Mouse (Mus musculus) intestine, postnatal 0 days (tissue): Measurements from ENCODE around the gene Cxcl17. TPM values are rescaled to one million over a fixed set of nuclear protein-coding genes. Genes with fewer than 3 reads are reported as not detected.
A peak's percentile ranks its signal among the peaks of the same experiment; 100 is the strongest.

Experiments
- ATAC-seq: fragments of 200-750 bp; cut with Nextera tagmentation; 2 replicates; pipeline ENCODE4 v1.8.0; 2017; ENCODE audit warnings: mild to moderate bottlenecking, moderate TSS enrichment, moderate library complexity
- H3K27ac ChIP-seq: fragments of 300-500 bp; sonication (generic); 2 replicates; pipeline ENCODE4 v1.5.1; 2014; ENCODE audit warnings: mild to moderate bottlenecking, low read depth, low read length, moderate library complexity
- H3K27me3 ChIP-seq: fragments of 300-500 bp; sonication (generic); replicated peaks from 2 replicates; pipeline ENCODE4 v1.6.1; 2014; ENCODE audit warnings: low read length, mixed read lengths; ENCODE audit not compliant: control insufficient read depth, insufficient read depth
- H3K36me3 ChIP-seq: fragments of 300-500 bp; sonication (generic); 2 replicates; pipeline ENCODE4 v1.6.1; 2014; ENCODE audit warnings: mild to moderate bottlenecking, moderate library complexity; ENCODE audit not compliant: control insufficient read depth, insufficient read depth
- H3K4me1 ChIP-seq: fragments of 300-500 bp; sonication (generic); replicated peaks from 2 replicates; pipeline ENCODE4 v1.6.1; 2014; ENCODE audit warnings: antibody characterized with exemption, low read length, mixed read lengths; ENCODE audit not compliant: control insufficient read depth, insufficient read depth
- H3K4me2 ChIP-seq: fragments of 300-500 bp; sonication (generic); replicated peaks from 2 replicates; pipeline ENCODE4 v1.6.1; 2014; ENCODE audit warnings: low read depth, mild to moderate bottlenecking, moderate library complexity
- H3K4me3 ChIP-seq: fragments of 300-500 bp; sonication (generic); 2 replicates; pipeline ENCODE4 v1.5.1; 2014; ENCODE audit warnings: low read depth, low read length
- H3K9ac ChIP-seq: fragments of 300-500 bp; sonication (generic); 2 replicates; pipeline ENCODE4 v1.6.1; 2014; ENCODE audit warnings: mild to moderate bottlenecking, low read depth, low read length
- H3K9me3 ChIP-seq: fragments of 300-500 bp; sonication (generic); 2 replicates; pipeline ENCODE4 v1.6.1; 2016; ENCODE audit warnings: mixed run types; ENCODE audit not compliant: control insufficient read depth
- CTCF ChIP-seq: sonication (generic); IDR thresholded peaks from 2 replicates; pipeline ENCODE4 v1.5.1; 2016; ENCODE audit warnings: low read depth, mild to moderate bottlenecking, control low read depth, antibody characterized with exemption, moderate library complexity
- WGBS: fragments of 180-500 bp; shearing (Covaris S2); extraction: QIAGEN DNeasy Blood & Tissue Kit; methylation state at CpG from one replicate; pipeline ENCODE4 v1.1.7; 2014; 5-methylcytosine and 5-hydroxymethylcytosine counted together
- polyA plus RNA-seq: library from polyadenylated mRNA; unstranded; fragments of >200 nt; fragmentation: Nextera tagmentation; extraction: Ambion mirVana; gene quantifications from 2 replicates; pipeline ENCODE4 v1.2.1, GENCODE M21; 2015

Gene Cxcl17
- polyA plus RNA-seq, 1 experiment from 2014 or later, result 0.16 TPM

- Histone ChIP-seq H3K4me3 (no peak overlapping the region), H3K36me3 (no peaks in the 10 kb centered on the region), H3K9ac (no peak overlapping the region), H3K9me3 (no peaks in the 10 kb centered on the region), H3K4me2 (no peak overlapping the region), H3K27ac (peak overlapping the region; percentile 75), H3K27me3 (no peaks in the 10 kb centered on the region), H3K4me1 (peaks cover 10% of the 10 kb centered on the region; the same call in 1 of the 2 replicates)
- 73% methylated on average over 10 of the region's 10 CpGs for WGBS
- ATAC-seq, result no peak
- no peak for TF ChIP-seq CTCF
These were observed 22.2 kb upstream of the Cxcl17 start for GRCm38 (mm10) chr7:25434654-25435545.

GRCm38 (mm10) chr7:25433781-25434560 is 21.3 kb upstream of the Cxcl17 start:
- Histone ChIP-seq H3K9ac (no peak overlapping the region), H3K9me3 (no peaks in the 10 kb centered on the region), H3K27me3 (no peaks in the 10 kb centered on the region), H3K4me3 (no peak overlapping the region), H3K4me2 (no peak overlapping the region), H3K4me1 (peaks cover 10% of the 10 kb centered on the region; the same call in 1 of the 2 replicates), H3K27ac (peak overlapping the region; percentile 75), H3K36me3 (no peaks in the 10 kb centered on the region)
- no peak for TF ChIP-seq CTCF
- WGBS, result 85% methylated on average over 9 of the region's 9 CpGs
- no peak for ATAC-seq

- peak; percentile 65 for ATAC-seq
- Histone ChIP-seq H3K9ac (no peak overlapping the region), H3K9me3 (no peaks in the 10 kb centered on the region), H3K36me3 (no peaks in the 10 kb centered on the region), H3K4me2 (no peak overlapping the region), H3K4me3 (no peak overlapping the region), H3K27me3 (no peaks in the 10 kb centered on the region), H3K27ac (peak overlapping the region; percentile 75), H3K4me1 (peaks cover 10% of the 10 kb centered on the region; the same call in 1 of the 2 replicates)
- 3% methylated on average over 5 of the region's 5 CpGs for WGBS
- TF ChIP-seq CTCF, result no peak
These were observed 20.4 kb upstream of the Cxcl17 start for GRCm38 (mm10) chr7:25433007-25433541.

- TF ChIP-seq CTCF, result no peak
- Histone ChIP-seq H3K9me3 (no peaks in the 10 kb centered on the region), H3K9ac (no peak overlapping the region), H3K4me2 (no peak overlapping the region), H3K36me3 (no peaks in the 10 kb centered on the region), H3K27me3 (no peaks in the 10 kb centered on the region), H3K27ac (peak overlapping the region; percentile 75), H3K4me3 (no peak overlapping the region), H3K4me1 (peaks cover 10% of the 10 kb centered on the region; the same call in 1 of the 2 replicates)
- WGBS, result 81% methylated on average over 6 of the region's 6 CpGs
- no peak for ATAC-seq
These were observed 19.7 kb upstream of the Cxcl17 start for GRCm38 (mm10) chr7:25432381-25432780.

DNA sequence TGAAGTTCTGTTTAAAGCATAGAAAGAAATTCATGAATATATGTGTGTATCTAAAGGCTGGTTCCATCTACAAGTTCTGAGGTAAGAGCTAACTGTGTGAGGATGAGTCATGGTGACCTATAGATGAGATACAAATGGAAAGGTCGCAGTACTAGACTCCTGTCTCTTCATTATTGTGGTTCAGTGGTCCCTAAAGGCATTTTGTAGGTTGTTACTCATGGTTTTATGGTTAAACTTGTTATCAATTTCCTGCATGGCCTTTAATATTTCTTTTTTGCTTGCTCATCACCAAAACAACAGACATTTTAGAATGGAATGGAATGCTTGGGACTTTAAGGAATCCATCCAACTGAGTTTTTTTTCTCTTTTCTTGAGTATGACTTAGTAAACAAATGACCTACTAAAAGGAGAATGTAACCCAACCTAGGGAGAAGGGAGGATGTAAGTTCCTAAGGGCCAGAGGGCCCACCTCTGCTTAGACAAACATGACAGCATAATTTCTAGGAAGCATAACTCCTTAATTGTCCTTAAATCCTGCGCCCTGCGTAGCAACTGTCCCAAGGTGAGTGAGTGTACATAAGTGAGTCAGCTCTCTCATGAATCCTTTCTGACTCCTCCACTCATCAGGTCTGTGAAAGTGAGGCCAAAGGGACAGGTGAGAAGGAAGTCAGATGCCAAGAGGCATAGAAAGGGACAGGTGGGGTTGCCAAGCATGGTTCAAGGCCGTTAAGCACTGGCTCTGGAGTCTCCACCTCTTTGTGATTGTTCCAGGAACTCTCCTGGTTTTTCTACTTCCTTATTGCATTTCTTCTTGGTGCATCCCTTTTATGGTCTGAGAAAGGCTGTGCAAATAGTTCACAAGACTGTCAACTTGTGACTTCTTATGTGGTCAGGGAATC is 17.4 kb upstream of the Cxcl17 start:
- no peaks in the 10 kb centered on the region for H3K9me3 ChIP-seq
- no peak overlapping the region for H3K4me2 ChIP-seq
- no peaks in the 10 kb centered on the region for H3K27me3 ChIP-seq
- H3K9ac ChIP-seq, result no peak overlapping the region
- no peaks in the 10 kb centered on the region for H3K36me3 ChIP-seq
- ATAC-seq, result peak; percentile 93
- H3K4me1 ChIP-seq, result peaks cover 10% of the 10 kb centered on the region; the same call in 1 of the 2 replicates
- 48% methylated on average over 4 of the region's 4 CpGs for WGBS
- peak overlapping the region; percentile 74 for H3K27ac ChIP-seq
- TF ChIP-seq CTCF, result no peak
- no peak overlapping the region for H3K4me3 ChIP-seq
